Mouse (Mus musculus): ENCODE measurements around the gene Srebf1.

- TF ChIP-seq E2F4 (IDR thresholded peaks at IDR 0.05; ENCODE audit: insufficient read depth): no peak
- no peak for TF ChIP-seq POLR2A (IDR thresholded peaks at IDR 0.05; ENCODE audit: insufficient read length, low read depth)
- TF ChIP-seq USF1 (IDR thresholded peaks at IDR 0.05; ENCODE audit: low read depth): no peak
These were observed 37.7 kb downstream of the Srebf1 start for GRCm38 (mm10) chr11:60184346-60185325.
